Mouse (Mus musculus): ENCODE data around the gene Mthfd2.

The Mthfd2 gene

DNA sequence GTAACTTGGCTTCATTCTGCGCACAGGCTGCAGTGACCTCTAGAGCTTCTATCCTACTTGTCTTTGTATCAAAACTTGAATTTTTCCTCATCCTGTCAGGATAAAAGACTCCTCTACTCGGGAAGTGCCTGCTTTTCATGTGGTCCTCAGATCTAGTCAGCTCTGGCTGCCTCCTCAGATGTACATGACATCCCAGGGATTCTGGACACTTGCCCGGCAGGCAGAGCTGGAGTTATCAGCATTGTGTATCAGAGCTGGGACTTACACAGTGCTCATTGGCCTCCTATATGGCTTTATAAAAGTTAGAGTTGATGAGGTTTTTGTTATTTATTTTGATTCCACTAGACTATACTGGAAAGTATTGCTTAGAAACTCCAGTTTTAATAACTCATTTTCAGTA is 15.7 kb upstream of the Mthfd2 start:
- no peak for DNase-seq (ENCODE audit: low spot score in 2 of 2)

DNA sequence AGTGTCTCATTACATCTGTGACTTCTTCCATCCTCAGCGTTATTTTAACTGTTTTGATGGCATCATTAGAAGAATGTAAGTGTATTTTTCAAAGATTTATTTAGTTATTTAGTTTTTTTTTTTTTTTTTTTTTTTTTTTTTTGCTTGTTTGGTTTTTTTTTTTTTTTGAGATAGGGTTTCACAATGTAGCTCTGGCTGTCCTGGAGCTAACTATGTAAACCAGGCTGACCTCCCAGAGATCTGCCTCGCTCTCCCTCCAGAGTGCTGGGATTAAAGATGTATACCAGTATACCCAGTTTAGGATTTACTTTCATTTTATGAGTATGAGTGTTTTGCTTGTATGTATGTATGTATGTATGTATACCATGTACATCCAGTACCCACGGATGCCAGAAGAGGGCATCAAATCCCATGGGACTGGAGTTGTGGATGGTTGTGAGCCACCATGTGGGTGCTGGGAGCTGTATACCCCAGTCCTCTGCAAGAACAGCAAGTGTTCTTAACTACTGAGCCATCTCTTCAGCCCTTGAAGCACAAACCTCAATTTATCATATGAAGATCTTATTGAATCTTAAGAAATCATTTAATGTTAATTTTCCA is 2.0 kb upstream of the Mthfd2 start:
- no peak for DNase-seq (ENCODE audit: low spot score in 2 of 2)

GRCm38 (mm10) chr6:83326761-83327160 is 1.1 kb upstream of the Mthfd2 start:
- DNase-seq (ENCODE audit: low spot score in 2 of 2) = no peak

- DNase-seq (ENCODE audit: low spot score in 2 of 2) = no peak
Measured at GRCm38 (mm10) chr6:83326394-83326736, 657 bp upstream of the Mthfd2 start.

DNA sequence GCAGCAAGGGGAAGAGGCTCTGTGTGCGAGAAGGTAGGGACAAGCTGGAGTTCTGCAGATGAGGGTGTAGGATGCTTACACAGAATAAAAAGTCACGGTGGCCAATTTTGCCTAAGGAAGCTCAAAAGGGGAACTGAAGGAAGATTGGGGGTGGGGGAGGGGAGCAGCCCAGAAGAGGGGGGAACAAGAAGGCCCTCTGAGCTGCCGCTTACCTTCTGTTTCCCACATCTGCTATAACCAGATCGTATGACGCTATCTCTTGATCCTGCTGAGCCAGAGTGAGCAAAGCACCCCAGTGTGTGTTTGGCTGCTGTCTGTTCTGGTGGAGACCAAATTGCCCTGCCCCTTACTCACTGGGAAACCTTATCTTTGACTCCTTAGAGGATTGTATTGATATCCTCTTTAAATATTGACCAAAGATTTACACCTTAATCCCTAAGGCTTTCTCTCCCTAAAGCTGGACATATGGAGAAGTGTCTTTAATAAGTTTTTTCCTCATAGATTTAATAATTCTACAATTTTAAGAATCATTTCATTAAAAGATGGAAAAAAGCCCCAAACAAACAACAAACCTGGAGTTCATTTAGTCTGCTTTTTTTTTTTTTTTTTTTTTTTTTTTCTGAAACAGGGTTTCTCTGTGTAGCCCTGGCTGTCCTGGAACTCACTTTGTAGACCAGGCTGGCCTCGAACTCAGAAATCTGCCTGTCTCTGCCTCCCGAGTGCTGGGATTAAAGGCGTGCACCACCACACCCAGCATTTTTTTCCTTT is 1.9 kb downstream of the Mthfd2 start:
- DNase-seq (ENCODE audit: low spot score in 2 of 2) = no peak

GRCm38 (mm10) chr6:83322794-83323193 is 2.9 kb downstream of the Mthfd2 start:
- no peak for DNase-seq (ENCODE audit: low spot score in 2 of 2)

DNA sequence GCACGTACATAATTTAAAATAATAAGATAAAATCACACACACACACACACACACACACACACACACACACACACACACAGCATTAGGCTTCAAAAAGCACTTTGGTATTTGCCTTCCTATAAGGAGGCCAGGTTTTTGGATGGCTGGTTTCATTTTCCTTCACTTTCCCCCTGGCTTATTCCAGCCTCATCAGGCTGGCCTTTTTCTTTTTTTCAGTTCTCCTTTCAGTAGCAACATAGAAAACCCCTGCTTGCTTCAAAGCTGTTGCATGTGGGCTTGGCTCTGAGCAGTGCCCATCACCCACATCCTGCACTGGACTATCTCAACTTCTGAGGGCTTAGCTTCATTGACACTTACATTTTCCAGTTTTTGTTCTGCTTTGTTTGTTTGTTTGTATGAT is 3.8 kb downstream of the Mthfd2 start:
- no peak for DNase-seq (ENCODE audit: low spot score in 2 of 2)

DNA sequence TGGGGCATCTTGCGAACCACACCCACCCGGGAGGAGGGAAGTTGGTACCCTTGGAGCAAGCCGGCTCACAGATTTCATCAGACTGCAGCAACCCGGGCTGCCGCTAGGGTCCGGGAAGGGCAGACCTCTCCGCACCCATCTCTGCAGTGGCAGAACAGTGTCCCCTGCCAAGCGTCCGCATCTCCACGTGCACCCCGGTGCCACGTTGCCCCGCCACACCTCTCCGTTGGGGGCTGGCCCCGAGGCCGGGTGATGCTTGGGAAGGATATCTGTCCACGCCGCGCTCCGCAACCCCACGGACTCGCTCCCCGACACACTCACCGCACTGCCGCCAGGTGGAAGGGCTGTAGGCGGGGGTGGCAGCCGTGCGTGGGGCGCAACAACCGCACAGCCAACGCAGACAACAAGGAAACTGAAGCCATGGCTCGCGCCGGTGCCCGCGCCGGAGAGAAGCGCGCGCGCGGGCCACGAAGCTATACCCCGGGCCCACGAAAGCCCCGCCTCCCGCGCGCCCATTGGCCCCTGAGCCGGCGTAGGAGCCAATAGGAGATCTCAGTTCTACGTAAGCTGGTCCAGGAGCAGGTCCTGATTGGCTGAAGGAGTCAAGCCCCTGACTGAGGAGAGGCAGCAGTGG is 8.5 kb downstream of the Mthfd2 start:
- DNase-seq (ENCODE audit: low spot score in 2 of 2) = peak; percentile 79 to 91

- no peak for DNase-seq (ENCODE audit: low spot score in 2 of 2)
Measured at GRCm38 (mm10) chr6:83316022-83316421, 9.7 kb downstream of the Mthfd2 start.

GRCm38 (mm10) chr6:83315293-83315692 is 10.4 kb downstream of the Mthfd2 start:
- DNase-seq (ENCODE audit: low spot score in 2 of 2) = no peak

- no peak for DNase-seq (ENCODE audit: low spot score in 2 of 2)
Measured at GRCm38 (mm10) chr6:83312514-83312913, 13.2 kb downstream of the Mthfd2 start.

- no peak for DNase-seq (ENCODE audit: low spot score in 2 of 2)
Measured at GRCm38 (mm10) chr6:83312021-83312420, 13.7 kb downstream of the Mthfd2 start.

- no peak for DNase-seq (ENCODE audit: low spot score in 2 of 2)
Measured at GRCm38 (mm10) chr6:83311206-83311605, 14.5 kb downstream of the Mthfd2 start.

DNA sequence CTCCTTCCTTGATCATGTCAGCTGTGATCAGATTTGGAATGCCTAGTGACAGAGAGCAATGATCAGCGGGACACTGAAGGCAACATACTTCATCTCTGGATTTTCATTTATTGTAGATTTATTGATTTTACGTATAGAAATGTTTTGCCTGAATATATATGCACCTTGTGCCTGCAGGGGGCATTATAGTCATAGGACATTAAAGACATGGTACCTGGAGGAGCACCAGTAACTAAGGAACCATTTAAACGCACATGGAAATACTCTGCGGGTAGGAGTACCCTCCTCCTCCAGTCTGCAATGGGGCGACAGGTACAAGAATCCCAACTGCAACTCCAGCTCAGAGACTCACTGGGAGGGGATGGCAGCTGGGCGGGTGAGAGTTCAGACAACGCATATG is 16.7 kb downstream of the Mthfd2 start:
- no peak for DNase-seq (ENCODE audit: low spot score in 2 of 2)

DNA sequence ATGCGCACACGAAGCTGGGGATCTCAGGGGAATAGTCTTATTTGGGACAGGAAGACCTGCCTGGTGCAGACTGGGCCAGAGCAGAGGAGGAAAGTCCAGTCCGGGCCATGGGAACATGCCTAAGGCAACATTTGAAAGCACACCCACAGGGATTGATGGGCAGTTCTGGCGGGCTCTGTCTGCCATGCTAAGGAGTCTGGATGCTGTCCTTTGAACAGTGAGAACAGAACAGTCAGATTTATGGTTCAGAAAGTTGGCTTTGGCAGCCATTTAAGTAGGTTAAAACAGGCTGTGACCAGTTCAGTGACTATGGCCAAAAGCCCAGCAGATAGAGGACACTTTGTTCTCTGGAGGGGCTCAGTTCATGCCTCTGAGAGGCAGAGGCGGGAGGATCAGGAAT is 23.4 kb downstream of the Mthfd2 start:
- DNase-seq (ENCODE audit: low spot score in 2 of 2) = no peak

DNA sequence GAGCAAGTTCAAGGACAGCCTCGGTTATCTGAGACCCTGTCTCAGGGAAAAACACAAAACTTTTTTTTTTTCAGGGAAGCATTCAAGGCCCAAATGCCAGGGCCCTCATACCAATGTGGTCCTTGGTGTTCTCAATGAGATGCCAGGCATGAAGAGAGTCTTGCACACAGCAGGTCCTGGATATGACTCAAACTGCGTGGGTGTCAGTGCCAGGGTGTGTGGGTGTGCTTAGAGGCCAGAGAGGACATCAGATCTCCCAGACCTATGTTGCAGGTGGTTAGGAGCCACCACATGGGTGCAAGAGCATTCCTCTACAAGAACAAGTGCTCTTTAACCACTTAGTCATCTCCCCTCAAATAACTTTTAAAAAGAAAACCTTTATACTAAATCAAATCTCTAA is 24.4 kb downstream of the Mthfd2 start:
- DNase-seq (ENCODE audit: low spot score in 2 of 2) = no peak

DNA sequence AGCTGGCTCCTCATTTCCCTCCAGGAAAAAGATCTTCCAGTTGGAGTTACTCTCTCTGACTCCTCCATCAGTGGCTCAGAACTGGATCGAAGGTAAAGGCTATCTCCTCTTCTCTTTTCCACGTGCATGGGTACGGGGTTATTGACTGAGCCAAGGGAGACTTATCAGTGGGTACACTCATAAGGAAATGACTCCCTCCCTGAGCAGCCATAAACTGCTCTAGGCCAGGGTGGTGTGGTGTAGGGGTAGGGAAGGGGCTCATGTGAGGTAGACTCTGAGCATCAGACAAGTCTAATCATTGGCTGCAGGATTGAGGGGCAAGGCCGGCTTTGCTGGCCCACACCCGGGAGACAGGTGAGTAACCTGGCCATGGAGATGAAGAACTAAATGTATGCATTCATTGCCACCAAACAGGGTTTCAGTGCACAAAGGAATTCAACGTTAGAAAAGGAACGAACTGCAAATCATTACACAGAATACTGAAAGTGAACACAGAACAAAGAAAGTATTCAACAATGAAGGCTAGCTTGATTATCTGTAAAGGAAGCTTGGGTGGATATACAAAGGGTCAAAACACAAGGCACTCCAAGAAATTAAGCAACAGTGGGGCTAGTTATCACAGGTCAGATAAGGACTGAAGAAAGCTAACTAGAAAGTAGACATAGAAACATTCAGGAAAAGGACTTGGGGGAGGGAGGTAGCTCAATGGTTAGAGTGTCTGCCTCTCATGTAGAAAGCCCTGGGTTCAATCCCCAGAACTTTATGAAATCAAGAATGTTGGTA is 25.1 kb downstream of the Mthfd2 start:
- DNase-seq (ENCODE audit: low spot score in 2 of 2) = no peak

- no peak for DNase-seq (ENCODE audit: low spot score in 2 of 2)
Measured at GRCm38 (mm10) chr6:83280256-83280955, 45.3 kb downstream of the Mthfd2 start.

DNA sequence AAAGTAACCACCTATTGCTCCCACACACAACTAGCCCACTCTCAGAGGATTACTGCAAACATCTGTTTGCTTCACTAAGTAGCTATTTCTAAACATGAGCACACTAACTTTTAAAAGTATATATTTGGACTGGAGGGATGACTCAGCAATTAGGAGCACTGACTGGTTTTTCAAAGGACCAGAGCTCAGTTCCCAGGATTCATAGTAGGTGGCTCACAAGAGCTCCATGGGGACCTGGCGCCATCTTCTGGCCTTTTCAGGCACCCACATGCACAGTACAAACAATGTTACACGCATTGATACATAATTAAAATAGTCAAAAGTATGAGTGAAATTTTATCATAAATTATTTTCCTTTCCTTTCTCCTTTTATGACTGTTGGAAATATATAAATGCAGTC is 46.8 kb downstream of the Mthfd2 start:
- DNase-seq (ENCODE audit: low spot score in 2 of 2) = no peak

- DNase-seq (ENCODE audit: low spot score in 2 of 2) = no peak
Measured at GRCm38 (mm10) chr6:83277151-83277550, 48.6 kb downstream of the Mthfd2 start.

GRCm38 (mm10) chr6:83273733-83274132 is 52.0 kb downstream of the Mthfd2 start:
- DNase-seq (ENCODE audit: low spot score in 2 of 2) = no peak
